Comparison of ENCODE assay signal across 8 mouse cellular contexts in the genomic region with DNA sequence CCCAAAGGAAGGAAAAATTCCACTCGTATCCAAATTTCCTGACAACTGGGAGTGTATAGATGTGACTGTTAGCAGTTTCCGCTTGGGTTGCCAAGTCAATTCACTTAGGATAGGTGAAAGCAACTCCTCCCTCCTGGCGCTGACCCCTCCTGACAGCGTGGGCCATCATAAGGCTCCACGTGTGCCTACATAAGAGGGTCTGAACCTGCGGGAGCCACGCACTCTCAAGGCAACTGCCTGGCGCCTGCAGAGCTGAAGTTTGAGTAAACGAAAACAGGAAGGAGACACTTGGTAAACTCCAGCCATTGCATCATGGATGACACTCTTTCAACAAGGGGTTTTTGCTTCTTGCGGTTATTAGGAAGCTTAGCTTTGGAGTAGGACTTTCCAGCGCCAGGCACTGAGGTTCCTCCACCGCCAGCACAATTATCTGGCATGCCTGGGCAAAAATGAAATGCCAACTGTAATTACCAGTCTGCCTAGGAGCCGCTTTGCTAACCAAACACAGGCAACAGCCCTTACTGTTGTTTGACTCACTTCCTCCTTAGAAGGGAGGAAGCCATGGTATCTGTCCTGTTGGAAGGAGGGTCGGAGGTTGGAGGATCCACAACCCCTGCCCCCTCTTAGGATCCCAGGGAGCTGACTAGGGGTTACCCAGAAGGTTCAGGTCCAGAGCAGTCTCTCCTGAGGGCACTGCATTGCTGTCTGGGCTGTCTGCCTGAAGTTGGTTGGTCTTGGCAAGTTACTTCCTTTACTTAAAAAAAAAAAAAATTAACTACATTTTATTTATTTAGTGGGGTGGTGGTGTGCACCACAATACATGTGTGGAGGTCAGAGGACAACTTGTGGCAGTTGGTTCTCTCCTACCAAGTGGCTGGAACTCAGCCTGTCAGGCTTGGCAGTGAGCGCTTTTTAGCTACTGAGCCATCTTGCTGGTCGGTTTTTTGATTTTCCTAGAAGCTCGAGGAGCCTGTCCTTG. TPM values are rescaled to one million over a fixed set of nuclear protein-coding genes. Genes with fewer than 3 reads are reported as not detected.
DNase-seq lines count a peak whose midpoint lies in the region; ATAC-seq lines count a peak whose summit lies in the region.

No protein-coding gene starts in this region.

- peak overlapping the region; percentile 88 for H3K4me2 ChIP-seq in forebrain, embryonic 14.5 days (ENCODE audit: low read length)
- H3K4me2 ChIP-seq in limb, embryonic 12.5 days, result peak overlapping the region; percentile 94
- peak overlapping the region; percentile 67 for H3K4me2 ChIP-seq in midbrain, embryonic 15.5 days

- H3K27ac ChIP-seq in forebrain, embryonic 14.5 days (ENCODE audit: low read depth, low read length), result no peak overlapping the region
- H3K27ac ChIP-seq in limb, embryonic 12.5 days, result no peak overlapping the region
- H3K27ac ChIP-seq in midbrain, embryonic 15.5 days, result peak overlapping the region; percentile 85

- peak overlapping the region; percentile 55 for H3K4me3 ChIP-seq in forebrain, embryonic 14.5 days (ENCODE audit: low read depth, low read length)
- peak overlapping the region; percentile 63 for H3K4me3 ChIP-seq in limb, embryonic 12.5 days (replicated peaks)
- peak overlapping the region; percentile 64 for H3K4me3 ChIP-seq in midbrain, embryonic 15.5 days

- ATAC-seq in forebrain, embryonic 14.5 days, result no peak
- ATAC-seq in limb, embryonic 12.5 days (ENCODE audit: insufficient number of reproducible peaks, insufficient read depth, low FRiP score, low TSS enrichment, low read depth), result no peak
- ATAC-seq in midbrain, embryonic 15.5 days (replicated peaks), result peak; percentile 5; the same call in 1 of the 2 replicates

- H3K9ac ChIP-seq in forebrain, embryonic 14.5 days (ENCODE audit: low read length), result peak overlapping the region; percentile 75; the same call in 1 of the 2 replicates
- peak overlapping the region; percentile 57; the same call in 1 of the 2 replicates for H3K9ac ChIP-seq in limb, embryonic 12.5 days (replicated peaks)
- H3K9ac ChIP-seq in midbrain, embryonic 15.5 days, result peak overlapping the region; percentile 82

- H3K9me3 ChIP-seq in forebrain, embryonic 14.5 days (replicated peaks; ENCODE audit: control insufficient read depth, low read length), result no peaks in the 10 kb centered on the region
- H3K9me3 ChIP-seq in limb, embryonic 12.5 days, result peaks cover 12% of the 10 kb centered on the region; the same call in 1 of the 2 replicates
- H3K9me3 ChIP-seq in midbrain, embryonic 15.5 days, result no peaks in the 10 kb centered on the region

- H3K36me3 ChIP-seq in forebrain, embryonic 14.5 days (ENCODE audit: control insufficient read depth, insufficient read depth, low read length), result 0 out of 2 replicates have a peak, but pooled peaks cover 2% of the 10 kb centered on the region
- peaks cover 11% of the 10 kb centered on the region for H3K36me3 ChIP-seq in limb, embryonic 12.5 days
- H3K36me3 ChIP-seq in midbrain, embryonic 15.5 days (replicated peaks), result 0 out of 2 replicates have a peak, but pooled peaks cover 6% of the 10 kb centered on the region

- no peaks in the 10 kb centered on the region for H3K27me3 ChIP-seq in forebrain, embryonic 14.5 days (replicated peaks; ENCODE audit: control insufficient read depth, insufficient read depth, low read length)
- H3K27me3 ChIP-seq in limb, embryonic 12.5 days, result no peaks in the 10 kb centered on the region; the same call in 1 of the 2 replicates
- H3K27me3 ChIP-seq in midbrain, embryonic 15.5 days (replicated peaks), result no peaks in the 10 kb centered on the region

- WGBS in forebrain, embryonic 14.5 days, result 38% methylated on average over 17 of the region's 17 CpGs
- WGBS in limb, embryonic 12.5 days, result 37% methylated on average over 17 of the region's 17 CpGs
- WGBS in midbrain, embryonic 15.5 days, result 40% methylated on average over 17 of the region's 17 CpGs

- H3K4me1 ChIP-seq in forebrain, embryonic 14.5 days (ENCODE audit: control insufficient read depth, insufficient read depth, low read length), result peaks cover 10% of the 10 kb centered on the region
- peaks cover 12% of the 10 kb centered on the region for H3K4me1 ChIP-seq in limb, embryonic 12.5 days (replicated peaks)
- peaks cover 28% of the 10 kb centered on the region for H3K4me1 ChIP-seq in midbrain, embryonic 15.5 days

- DNase-seq in layer of hippocampus, adult 18-20 months (ENCODE audit: low spot score in 2 of 2), result peak; percentile 43 to 44
- DNase-seq in layer of hippocampus, postnatal 36 days, result no peak
- peak; percentile 76 for DNase-seq in Muller cell, postnatal 12 days (ENCODE audit: inconsistent ontology term)
- peak; percentile 8 for DNase-seq in forebrain, embryonic 14.5 days (ENCODE audit: low spot score)
- DNase-seq in left cerebral cortex, adult 18-20 months (ENCODE audit: low spot score in 2 of 2), result no peak
- DNase-seq in right cerebral cortex, postnatal 25 days, result no peak

RNA-seq across cellular contexts. Expression of a gene that starts 1.1 kb away (rescaled TPM):
- total RNA-seq in layer of hippocampus, adult 18-20 months (2021), result 100 to 1,000 TPM; 121 to 132 TPM
- 100 to 1,000 TPM; 144 to 145 TPM for total RNA-seq in layer of hippocampus, postnatal 36 days (2021)
- 21.7 and 29.7 TPM in 2 replicates for polyA plus RNA-seq in forebrain, embryonic 14.5 days (2014; fragmentation: Nextera tagmentation; extraction: Ambion mirVana)
- 8.7 and 9.9 TPM in 2 replicates for polyA plus RNA-seq in limb, embryonic 12.5 days (2016; fragmentation: Nextera tagmentation; extraction: Ambion mirVana)
- polyA plus RNA-seq in midbrain, embryonic 15.5 days (2015; fragmentation: Nextera tagmentation; extraction: Ambion mirVana), result 52.0 and 53.2 TPM in 2 replicates
- total RNA-seq in left cerebral cortex, adult 18-20 months (2021), result 10 to 100 TPM; 45.9 to 48.5 TPM

RNA-seq across cellular contexts. Expression of a gene that starts 27.1 kb away (rescaled TPM):
- 10 to 100 TPM; 38.4 to 45.9 TPM for total RNA-seq in layer of hippocampus, adult 18-20 months (2021)
- total RNA-seq in layer of hippocampus, postnatal 36 days (2021), result 10 to 100 TPM; 35.2 to 41.4 TPM
- polyA plus RNA-seq in forebrain, embryonic 14.5 days (2014; fragmentation: Nextera tagmentation; extraction: Ambion mirVana), result 66.2 and 69.4 TPM in 2 replicates
- 59.1 and 65.1 TPM in 2 replicates for polyA plus RNA-seq in limb, embryonic 12.5 days (2016; fragmentation: Nextera tagmentation; extraction: Ambion mirVana)
- polyA plus RNA-seq in midbrain, embryonic 15.5 days (2015; fragmentation: Nextera tagmentation; extraction: Ambion mirVana), result 54.8 and 55.6 TPM in 2 replicates
- 10 to 100 TPM; 36.2 to 40.7 TPM for total RNA-seq in left cerebral cortex, adult 18-20 months (2021)

RNA-seq across cellular contexts. Expression of a gene that starts 35.7 kb away (rescaled TPM):
- total RNA-seq in layer of hippocampus, adult 18-20 months (2021), result 10 to 100 TPM; 11.0 to 11.4 TPM
- total RNA-seq in layer of hippocampus, postnatal 36 days (2021), result 10 to 100 TPM in 1 of 2 experiments, 1 to 10 TPM in 1; 9.8 to 10.2 TPM
- 13.0 and 14.6 TPM in 2 replicates for polyA plus RNA-seq in forebrain, embryonic 14.5 days (2014; fragmentation: Nextera tagmentation; extraction: Ambion mirVana)
- 27.7 and 29.9 TPM in 2 replicates for polyA plus RNA-seq in limb, embryonic 12.5 days (2016; fragmentation: Nextera tagmentation; extraction: Ambion mirVana)
- 22.3 and 22.8 TPM in 2 replicates for polyA plus RNA-seq in midbrain, embryonic 15.5 days (2015; fragmentation: Nextera tagmentation; extraction: Ambion mirVana)
- 1 to 10 TPM; 9.0 to 9.5 TPM for total RNA-seq in left cerebral cortex, adult 18-20 months (2021)

RNA-seq across cellular contexts. Expression of a gene that starts 35.8 kb away (rescaled TPM):
- total RNA-seq in layer of hippocampus, adult 18-20 months (2021), result 10 to 100 TPM; 14.6 to 14.9 TPM
- 10 to 100 TPM; 14.5 to 17.3 TPM for total RNA-seq in layer of hippocampus, postnatal 36 days (2021)
- polyA plus RNA-seq in forebrain, embryonic 14.5 days (2014; fragmentation: Nextera tagmentation; extraction: Ambion mirVana), result 33.2 and 35.8 TPM in 2 replicates
- polyA plus RNA-seq in limb, embryonic 12.5 days (2016; fragmentation: Nextera tagmentation; extraction: Ambion mirVana), result 49.6 and 50.2 TPM in 2 replicates
- polyA plus RNA-seq in midbrain, embryonic 15.5 days (2015; fragmentation: Nextera tagmentation; extraction: Ambion mirVana), result 28.6 and 30.7 TPM in 2 replicates
- 10 to 100 TPM; 13.8 to 16.2 TPM for total RNA-seq in left cerebral cortex, adult 18-20 months (2021)

RNA-seq across cellular contexts. Expression of a gene that starts 55.2 kb away (rescaled TPM):
- 10 to 100 TPM; 77.4 to 79.3 TPM for total RNA-seq in layer of hippocampus, adult 18-20 months (2021)
- 10 to 100 TPM; 64.0 to 75.6 TPM for total RNA-seq in layer of hippocampus, postnatal 36 days (2021)
- polyA plus RNA-seq in forebrain, embryonic 14.5 days (2014; fragmentation: Nextera tagmentation; extraction: Ambion mirVana), result 255 and 310 TPM in 2 replicates
- 253 and 261 TPM in 2 replicates for polyA plus RNA-seq in limb, embryonic 12.5 days (2016; fragmentation: Nextera tagmentation; extraction: Ambion mirVana)
- 196 and 200 TPM in 2 replicates for polyA plus RNA-seq in midbrain, embryonic 15.5 days (2015; fragmentation: Nextera tagmentation; extraction: Ambion mirVana)
- 10 to 100 TPM; 74.9 to 75.7 TPM for total RNA-seq in left cerebral cortex, adult 18-20 months (2021)

Comparison
In these comparisons a context has a peak if more than half of its experiments do, and no peak if none do; other contexts are left out.
1. DNase-seq: peak in layer of hippocampus, adult 18-20 months (2 of 2), Muller cell, postnatal 12 days (single experiment) and forebrain, embryonic 14.5 days (single experiment); none in layer of hippocampus, postnatal 36 days (0 of 2), left cerebral cortex, adult 18-20 months (0 of 2) and right cerebral cortex, postnatal 25 days (single experiment).
2. Peak in every context shown above with its lines, with median percentiles within 50 percentile points of each other: H3K4me2 ChIP-seq, H3K4me3 ChIP-seq and H3K9ac ChIP-seq.